Mouse (Mus musculus) CD4-positive, CD25-positive, alpha-beta regulatory T cell, adult 2 months (primary cell): Measurements from ENCODE around the gene Inppl1.
A peak's percentile ranks its signal among the peaks of the same experiment; 100 is the strongest.

Experiments
- DNase-seq: peaks from one replicate; pipeline ENCODE4 v3.0.0-alpha.2; 2012; ENCODE audit warnings: low read depth, low spot score

The Inppl1 gene

GRCm38 (mm10) chr7:101844186-101844585 lies 6.2 kb upstream of the Inppl1 start:
- DNase-seq, result no peak

- no peak for DNase-seq
Measured at GRCm38 (mm10) chr7:101837154-101837605, 849 bp downstream of the Inppl1 start.

DNA sequence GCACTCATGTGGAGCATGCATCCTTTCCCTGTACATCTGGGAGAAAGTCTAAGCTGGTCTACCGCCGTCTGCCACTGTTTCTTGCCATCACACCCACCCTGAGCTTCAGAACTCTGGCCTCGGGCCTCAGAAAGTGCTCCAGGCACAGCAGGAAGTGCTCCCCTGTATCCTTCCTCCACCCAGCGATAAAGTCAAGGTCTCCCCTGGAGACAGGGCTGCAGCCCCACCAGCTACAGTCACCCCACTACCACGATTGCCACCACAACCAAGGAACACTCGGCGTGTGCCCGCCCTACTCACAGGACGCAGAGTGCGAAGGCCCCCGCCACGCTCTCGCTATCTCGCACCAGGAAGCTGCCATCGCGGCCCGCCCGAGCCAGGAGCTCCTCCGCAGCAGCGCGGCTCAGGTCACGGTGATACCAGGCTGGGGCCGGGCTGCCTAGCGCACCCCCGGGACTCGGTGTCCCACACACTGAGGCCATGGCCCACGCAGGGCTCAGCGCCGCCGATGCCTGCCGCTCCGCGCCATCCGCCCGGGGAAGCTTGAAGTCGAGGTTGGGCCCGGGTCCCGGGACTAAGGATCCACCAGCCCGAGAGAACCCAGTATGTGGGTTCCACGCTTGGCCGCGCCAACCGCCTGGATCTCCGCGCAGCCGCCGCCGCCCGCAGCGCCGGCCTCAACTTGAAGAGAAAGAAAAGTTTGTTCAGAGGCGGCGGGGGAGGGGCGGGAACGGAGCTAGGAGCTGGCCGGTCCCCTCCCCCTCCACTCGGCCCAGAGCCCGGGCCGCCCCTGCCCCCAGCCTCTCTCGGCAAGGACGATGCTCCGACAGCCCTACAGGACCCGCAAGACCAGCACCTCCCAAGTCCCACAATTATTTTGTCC lies 1.5 kb downstream of the Inppl1 start:
- peak; percentile 72 for DNase-seq

DNA sequence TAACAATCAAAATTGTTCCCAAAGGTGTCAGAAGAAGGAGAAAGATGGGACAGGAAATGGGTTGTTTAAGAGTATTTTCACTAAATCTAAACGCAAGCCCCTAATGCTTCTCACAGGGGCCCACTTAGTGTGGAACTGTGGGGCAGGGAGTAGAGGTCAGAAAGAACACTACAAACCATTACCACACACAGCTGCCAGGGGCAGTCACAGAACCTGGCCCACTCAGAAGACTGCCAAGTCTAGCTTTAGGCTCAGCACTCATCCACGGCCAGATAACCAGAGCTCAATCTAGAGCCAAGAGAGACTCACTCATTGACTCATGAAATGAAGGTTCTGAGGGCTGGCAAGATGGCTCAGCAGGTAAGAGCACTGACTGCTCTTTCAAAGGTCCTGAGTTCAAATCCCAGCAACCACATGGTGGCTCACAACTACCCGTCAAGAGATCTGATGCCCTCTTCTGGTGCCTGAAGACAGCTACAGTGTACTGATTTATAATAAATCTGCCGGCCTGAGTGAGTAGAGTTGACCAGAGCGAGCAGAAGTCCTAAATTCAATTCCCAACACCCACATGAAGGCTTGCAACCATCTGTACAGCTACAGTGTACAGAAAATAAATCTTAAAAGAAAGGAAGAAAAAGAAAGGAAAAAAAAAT lies 2.4 kb downstream of the Inppl1 start:
- DNase-seq, result peak; percentile 21

DNA sequence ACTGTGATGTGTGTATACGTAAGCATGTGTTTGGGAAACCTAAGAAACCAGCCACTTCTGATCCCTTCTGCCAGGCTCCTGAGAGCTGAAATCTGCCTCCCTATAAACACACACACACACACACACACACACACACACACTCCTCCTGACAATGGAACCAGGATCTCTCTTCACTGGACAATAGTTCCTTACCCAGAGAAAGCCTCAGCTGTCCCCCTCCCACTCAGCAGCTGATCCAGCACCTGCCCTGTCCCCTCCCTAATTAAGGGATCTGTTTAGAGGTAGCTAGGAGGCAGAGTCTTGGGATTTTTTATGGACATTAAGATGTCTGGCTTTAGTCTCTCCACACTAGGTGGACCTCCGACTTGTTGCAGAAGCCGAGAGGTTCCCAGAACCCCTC lies 3.1 kb downstream of the Inppl1 start:
- no peak for DNase-seq

GRCm38 (mm10) chr7:101833916-101834584 lies 4.0 kb downstream of the Inppl1 start:
- no peak for DNase-seq

GRCm38 (mm10) chr7:101833352-101833751 lies 4.7 kb downstream of the Inppl1 start:
- no peak for DNase-seq

DNA sequence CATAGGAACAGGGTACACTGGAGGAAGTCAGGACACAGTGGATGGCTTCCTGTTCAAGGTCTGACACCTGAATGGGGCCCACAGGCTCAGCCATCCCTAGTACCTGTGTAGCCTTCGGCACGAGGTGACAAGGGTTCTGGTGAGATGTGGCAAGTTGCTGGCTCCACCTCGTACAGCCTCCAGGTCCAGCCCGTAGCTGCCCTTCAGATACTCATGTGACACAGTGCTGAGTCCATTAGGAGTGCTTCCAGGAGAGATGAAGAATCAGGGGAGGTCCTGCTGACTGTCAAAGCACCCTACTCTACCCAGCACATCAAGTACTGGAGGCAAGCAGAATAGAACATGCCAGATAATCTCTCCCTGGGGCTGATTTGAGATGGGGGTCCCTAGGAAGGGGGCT lies 5.7 kb downstream of the Inppl1 start:
- no peak for DNase-seq

DNA sequence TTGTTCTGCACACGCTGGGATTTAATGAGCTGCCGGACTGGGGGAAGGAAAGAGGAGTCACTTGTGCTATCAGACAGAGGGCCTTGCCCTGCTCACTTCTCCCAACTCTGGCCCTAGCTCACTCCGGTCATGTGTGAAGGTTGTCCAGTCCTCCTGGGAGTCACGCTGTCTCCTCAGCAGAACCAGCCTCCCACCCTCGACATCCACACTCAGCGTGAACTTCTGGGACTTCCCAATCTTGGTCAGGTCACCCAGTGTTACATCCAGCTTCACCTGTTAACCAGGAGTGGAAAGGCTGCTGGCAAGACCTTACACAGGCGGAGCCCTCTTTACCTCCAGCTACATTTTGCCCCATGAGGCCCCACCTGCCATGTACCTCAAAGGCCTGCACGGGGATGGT lies 6.6 kb downstream of the Inppl1 start:
- no peak for DNase-seq

GRCm38 (mm10) chr7:101830373-101830772 lies 7.7 kb downstream of the Inppl1 start:
- no peak for DNase-seq

DNA sequence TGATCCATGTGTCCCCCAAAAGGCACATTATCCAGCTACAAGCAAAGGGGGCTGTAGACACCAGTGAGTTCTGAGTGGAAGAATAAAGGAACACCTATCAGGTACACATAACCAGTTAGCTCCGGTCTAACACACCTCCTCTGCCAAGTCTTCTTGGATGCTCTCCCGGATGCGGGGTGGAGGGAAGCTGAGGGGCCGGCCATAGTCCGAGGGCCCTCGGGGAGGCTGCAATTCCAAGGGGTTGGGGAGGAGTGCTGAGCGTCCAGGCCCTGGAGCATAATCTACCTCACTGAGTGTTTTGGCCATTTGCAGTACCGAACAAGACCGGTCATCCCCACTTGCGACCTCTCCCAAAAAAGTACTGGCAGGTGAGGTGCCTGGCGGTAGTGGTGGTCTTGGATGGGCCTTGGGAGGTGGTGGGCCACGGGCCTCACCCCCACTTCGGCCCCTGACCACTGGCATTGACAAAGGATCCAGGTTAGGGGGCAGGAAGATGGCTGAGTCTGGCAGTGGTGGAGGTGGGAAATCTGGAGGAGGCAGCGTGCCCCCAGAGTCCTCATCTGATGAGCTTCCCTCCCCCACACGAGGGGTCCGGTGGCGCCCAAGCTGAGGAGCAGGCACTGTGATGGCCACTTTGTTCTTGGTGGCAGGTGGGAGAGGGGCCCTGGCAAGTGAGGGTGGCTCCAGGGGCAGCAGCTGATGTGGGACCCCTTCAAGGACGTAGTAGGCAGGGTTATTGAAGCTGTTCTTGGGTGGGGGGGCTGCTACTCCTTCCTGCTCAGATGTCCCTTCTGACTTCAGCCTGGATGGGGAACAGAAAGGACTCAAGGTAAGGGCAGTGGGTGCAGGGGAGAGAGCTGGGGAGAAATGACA lies 14.0 kb downstream of the Inppl1 start:
- DNase-seq, result no peak

- DNase-seq, result peak; percentile 30
Measured at GRCm38 (mm10) chr7:101822836-101823757, 14.9 kb downstream of the Inppl1 start.

GRCm38 (mm10) chr7:101821571-101822501 lies 16.2 kb downstream of the Inppl1 start:
- DNase-seq, result peak; percentile 58

- DNase-seq, result peak; percentile 51
Measured at GRCm38 (mm10) chr7:101820295-101821030, 17.6 kb downstream of the Inppl1 start.

DNA sequence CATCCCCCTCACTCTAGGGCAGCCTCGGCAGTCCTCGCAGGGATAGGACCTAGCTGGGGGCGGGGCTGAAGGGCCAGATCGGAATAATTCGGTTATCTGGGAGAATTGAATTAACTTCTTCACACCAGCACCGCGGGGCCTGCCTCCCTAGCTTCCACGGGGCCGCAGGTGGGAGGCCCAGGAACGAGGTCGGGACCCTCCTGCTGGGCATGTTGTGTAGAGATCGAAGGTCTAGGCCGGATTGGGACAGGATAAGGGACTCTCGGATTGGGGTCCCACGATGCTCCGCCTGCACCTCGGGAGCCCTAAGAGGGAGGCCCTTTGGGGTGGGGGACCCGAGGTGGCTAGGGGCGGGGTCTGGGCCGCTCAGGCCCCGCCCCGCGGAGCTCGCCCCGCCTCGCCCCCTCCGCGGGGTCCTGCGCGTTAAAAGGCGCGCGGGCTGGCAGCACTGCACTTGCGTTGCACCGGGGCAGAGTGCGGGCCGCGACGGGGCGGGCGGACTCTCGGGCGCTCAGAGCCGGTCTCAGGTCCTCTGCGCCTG lies 20.1 kb downstream of the Inppl1 start, which contains the start of gene Phox2a:
Gene Phox2a, plus strand, starts transcription at position 453 of the 541 bp plus-strand sequence.
- DNase-seq, result no peak

DNA sequence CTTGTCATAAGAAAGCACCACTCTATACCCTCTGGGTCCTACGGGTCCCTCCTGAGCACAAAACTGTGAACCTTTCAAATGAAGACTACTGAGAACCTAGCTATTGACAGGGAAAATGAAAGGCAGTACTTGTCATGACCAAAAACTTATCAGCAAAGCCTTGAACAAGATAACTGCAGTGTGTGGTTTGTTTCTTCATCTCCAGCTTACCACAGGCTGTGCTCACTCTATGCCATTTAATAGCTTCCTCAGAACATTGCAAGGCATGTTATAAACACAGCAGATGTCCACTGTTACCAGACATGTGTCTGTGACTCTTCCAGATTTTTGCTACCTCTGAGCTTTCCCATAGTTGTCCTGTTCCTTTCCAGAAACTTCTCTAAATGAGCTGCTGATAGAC lies 61.0 kb downstream of the Inppl1 start:
- DNase-seq, result no peak

GRCm38 (mm10) chr7:101772687-101773086 lies 65.3 kb downstream of the Inppl1 start:
- no peak for DNase-seq
